Mouse (Mus musculus) stomach, embryonic 16.5 days (tissue): ENCODE data around the gene Slc13a2. TPM values are rescaled to one million over a fixed set of nuclear protein-coding genes. Genes with fewer than 3 reads are reported as not detected.

Experiments used
- ATAC-seq: fragments of 200-750 bp; cut with Nextera tagmentation; 2 replicates; pipeline ENCODE4 v1.8.0; 2017; ENCODE audit warnings: moderate number of reproducible peaks, moderate TSS enrichment; ENCODE audit not compliant: insufficient read depth, low FRiP score
- H3K27ac ChIP-seq: fragments of 300-500 bp; sonication (generic); 2 replicates; pipeline ENCODE4 v1.5.1; 2014; ENCODE audit warnings: low read length
- H3K27me3 ChIP-seq: fragments of 300-500 bp; sonication (generic); 2 replicates; pipeline ENCODE4 v1.6.1; 2014; ENCODE audit warnings: low read length, control low read depth, mixed read lengths; ENCODE audit not compliant: control insufficient read depth, insufficient read depth
- H3K36me3 ChIP-seq: fragments of 300-500 bp; sonication (generic); 2 replicates; pipeline ENCODE4 v1.6.1; 2014; ENCODE audit warnings: low read length; ENCODE audit not compliant: control insufficient read depth, insufficient read depth
- H3K4me1 ChIP-seq: fragments of 300-500 bp; sonication (generic); 2 replicates; pipeline ENCODE4 v1.6.1; 2014; ENCODE audit warnings: low read length, control low read depth, mixed read lengths; ENCODE audit not compliant: control insufficient read depth, insufficient read depth
- H3K4me2 ChIP-seq: fragments of 300-500 bp; sonication (generic); 2 replicates; pipeline ENCODE4 v1.6.1; 2014; ENCODE audit warnings: low read depth, low read length, mixed read lengths
- H3K4me3 ChIP-seq: fragments of 300-500 bp; sonication (generic); replicated peaks from 2 replicates; pipeline ENCODE4 v1.5.1; 2014; ENCODE audit warnings: mild to moderate bottlenecking, low read length
- H3K9ac ChIP-seq: fragments of 300-500 bp; sonication (generic); 2 replicates; pipeline ENCODE4 v1.6.1; 2014; ENCODE audit warnings: low read length
- H3K9me3 ChIP-seq: fragments of 300-500 bp; sonication (generic); replicated peaks from 2 replicates; pipeline ENCODE4 v1.6.1; 2016; ENCODE audit warnings: low read length, control low read depth; ENCODE audit not compliant: control insufficient read depth
- WGBS: fragments of 180-500 bp; shearing (Covaris S2); extraction: QIAGEN DNeasy Blood & Tissue Kit; methylation state at CpG from one replicate; pipeline ENCODE4 v1.1.7; 2014; 5-methylcytosine and 5-hydroxymethylcytosine counted together
- polyA plus RNA-seq: library from polyadenylated mRNA; unstranded; fragments of >200 nt; fragmentation: Nextera tagmentation; extraction: Ambion mirVana; gene quantifications from 2 replicates; pipeline ENCODE4 v1.2.1, GENCODE M21; 2015

The Slc13a2 gene
- polyA plus RNA-seq, 1 experiment from 2014 or later: 0.25 TPM

DNA sequence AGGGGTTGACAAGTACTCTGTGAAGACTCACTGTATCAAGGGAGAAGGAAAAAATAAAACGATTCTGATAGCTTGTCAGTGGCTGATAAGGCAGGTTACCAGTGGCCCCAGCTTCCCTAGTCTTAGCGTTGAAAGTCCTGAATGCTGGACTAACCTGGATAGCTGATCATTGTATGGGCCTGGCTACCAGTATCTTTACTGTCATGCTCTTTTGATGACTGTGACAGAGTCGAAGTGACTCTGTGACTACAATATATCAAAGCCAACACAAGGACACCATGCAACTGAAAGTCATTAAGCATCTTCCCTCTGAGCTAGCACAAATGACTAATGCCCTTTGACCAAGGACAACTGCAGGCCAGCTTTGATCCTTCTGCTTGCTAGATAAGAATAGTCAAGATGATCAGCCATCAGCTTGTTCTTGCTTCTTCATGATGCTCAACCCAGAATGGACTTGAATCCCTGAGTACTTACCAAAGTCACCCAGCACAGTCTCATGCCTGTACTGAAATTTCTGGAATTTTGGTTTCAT, 16.4 kb upstream of the Slc13a2 start:
- Histone ChIP-seq H3K4me3 (no peak overlapping the region), H3K36me3 (no peaks in the 10 kb centered on the region), H3K9ac (no peak overlapping the region), H3K4me2 (no peak overlapping the region), H3K9me3 (no peaks in the 10 kb centered on the region; the same call in 1 of the 2 replicates), H3K4me1 (peaks cover 9% of the 10 kb centered on the region; the same call in 1 of the 2 replicates), H3K27ac (no peak overlapping the region), H3K27me3 (no peaks in the 10 kb centered on the region)
- WGBS: 77% methylated on average over 3 of the region's 3 CpGs
- ATAC-seq: no peak

DNA sequence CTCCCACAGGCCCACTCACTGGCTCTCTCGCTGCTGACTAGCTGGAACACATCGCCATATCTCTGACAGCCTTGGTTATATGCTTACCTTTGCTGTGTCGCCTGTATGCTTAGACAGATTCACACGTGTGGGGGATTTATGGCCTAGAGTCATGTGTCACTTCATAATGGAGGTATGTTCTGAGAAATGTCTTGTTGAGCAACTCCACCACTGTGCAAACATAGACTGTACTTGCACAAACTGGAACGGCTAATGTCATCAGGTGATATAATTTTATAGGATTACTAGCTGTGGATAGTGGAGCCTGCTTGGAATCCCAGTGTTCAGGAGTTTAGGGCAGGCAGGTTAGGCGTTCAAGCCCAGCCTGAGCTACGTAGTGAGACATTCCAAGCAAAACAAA, 15.2 kb upstream of the Slc13a2 start:
- Histone ChIP-seq H3K4me1 (peaks cover 9% of the 10 kb centered on the region; the same call in 1 of the 2 replicates), H3K4me3 (no peak overlapping the region), H3K9me3 (no peaks in the 10 kb centered on the region), H3K27ac (no peak overlapping the region), H3K4me2 (no peak overlapping the region), H3K9ac (no peak overlapping the region), H3K27me3 (no peaks in the 10 kb centered on the region), H3K36me3 (no peaks in the 10 kb centered on the region)
- ATAC-seq: no peak
- 74% methylated on average over 7 of the region's 7 CpGs for WGBS

DNA sequence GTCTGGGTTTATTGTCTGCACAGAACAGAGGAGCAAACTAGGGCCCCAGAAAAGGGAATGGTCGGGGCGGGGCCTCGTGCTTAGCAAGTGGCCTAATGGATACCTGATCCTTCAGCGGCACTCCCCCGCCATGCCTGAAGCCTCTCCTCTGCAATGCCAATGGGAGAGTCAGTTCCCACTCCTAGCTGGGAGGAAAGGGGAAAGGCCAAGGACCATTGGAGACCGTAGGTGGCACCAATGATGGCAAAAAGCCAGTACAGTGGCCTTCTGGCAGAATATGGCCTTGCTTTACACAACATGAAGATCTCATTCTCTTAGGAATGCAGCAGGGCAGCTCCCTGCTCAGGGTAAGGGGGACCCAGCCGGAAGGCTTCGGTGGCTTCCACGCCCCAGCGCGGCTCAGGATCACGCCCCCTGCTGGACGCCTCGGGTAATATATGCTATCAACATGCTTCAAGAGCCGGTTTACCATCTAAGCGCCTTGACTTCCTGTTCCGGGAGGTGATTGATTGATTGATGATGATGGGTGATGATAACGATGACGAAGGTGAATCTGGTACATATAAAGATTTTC, 13.8 kb upstream of the Slc13a2 start:
- peak; percentile 63 for ATAC-seq
- no peaks in the 10 kb centered on the region for H3K36me3 ChIP-seq
- H3K27me3 ChIP-seq: no peaks in the 10 kb centered on the region
- peak overlapping the region; percentile 12; the same call in 1 of the 2 replicates for H3K27ac ChIP-seq
- peaks cover 9% of the 10 kb centered on the region; the same call in 1 of the 2 replicates for H3K4me1 ChIP-seq
- no peak overlapping the region for H3K9ac ChIP-seq
- no peaks in the 10 kb centered on the region for H3K9me3 ChIP-seq
- 4% methylated on average over 19 of the region's 19 CpGs for WGBS
- no peak overlapping the region for H3K4me3 ChIP-seq
- H3K4me2 ChIP-seq: peak overlapping the region; percentile 3; the same call in 1 of the 2 replicates

DNA sequence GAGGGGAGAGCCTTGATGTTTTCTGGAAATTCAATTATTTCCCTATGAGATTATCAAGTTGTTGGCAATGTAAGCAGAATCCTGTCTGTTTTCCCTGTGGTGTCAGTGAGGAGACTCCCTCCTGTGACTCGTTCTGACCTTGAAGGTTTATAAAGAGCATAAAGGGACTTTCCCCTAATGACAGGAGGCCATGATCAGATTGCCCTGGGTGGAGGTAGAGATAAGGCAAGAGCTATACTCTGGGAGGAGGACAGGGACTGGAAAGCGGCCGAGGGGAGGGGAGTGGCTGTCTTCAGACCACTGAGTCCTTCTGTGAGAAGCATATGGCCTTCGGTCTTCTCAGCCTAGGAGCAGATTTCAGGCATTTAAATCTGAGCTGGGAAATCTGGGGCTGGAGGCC, 12.0 kb upstream of the Slc13a2 start:
- Histone ChIP-seq H3K9me3 (no peaks in the 10 kb centered on the region), H3K4me2 (no peak overlapping the region), H3K4me1 (peaks cover 9% of the 10 kb centered on the region; the same call in 1 of the 2 replicates), H3K4me3 (no peak overlapping the region), H3K27ac (no peak overlapping the region), H3K36me3 (no peaks in the 10 kb centered on the region), H3K27me3 (no peaks in the 10 kb centered on the region), H3K9ac (no peak overlapping the region)
- 36% methylated on average over 4 of the region's 4 CpGs for WGBS
- ATAC-seq: no peak

DNA sequence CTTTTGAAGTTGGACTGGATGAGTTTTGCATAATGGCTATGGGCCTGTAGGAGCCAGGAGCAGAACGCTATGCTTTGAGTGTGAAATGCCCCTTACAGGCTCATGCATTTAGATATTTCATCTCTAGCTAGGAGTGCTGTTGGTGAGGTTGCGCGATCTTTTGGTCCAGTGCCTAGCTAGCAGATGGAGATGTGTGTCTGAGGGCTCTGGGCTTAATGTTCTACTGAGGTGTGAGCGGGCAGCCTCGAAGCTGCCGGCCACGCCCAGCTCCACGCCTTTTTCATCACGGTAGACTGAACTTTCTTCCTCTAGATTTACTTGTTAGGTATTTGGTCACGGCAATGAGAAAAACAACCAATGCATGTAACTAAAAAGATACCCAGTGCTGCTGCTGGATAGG, 9.2 kb upstream of the Slc13a2 start:
- no peaks in the 10 kb centered on the region for H3K27me3 ChIP-seq
- H3K4me2 ChIP-seq: no peak overlapping the region
- no peak overlapping the region for H3K4me3 ChIP-seq
- peaks cover 9% of the 10 kb centered on the region; the same call in 1 of the 2 replicates for H3K4me1 ChIP-seq
- H3K27ac ChIP-seq: no peak overlapping the region
- H3K9ac ChIP-seq: no peak overlapping the region
- H3K36me3 ChIP-seq: no peaks in the 10 kb centered on the region
- ATAC-seq: no peak
- WGBS: 74% methylated on average over 10 of the region's 10 CpGs
- H3K9me3 ChIP-seq: no peaks in the 10 kb centered on the region

DNA sequence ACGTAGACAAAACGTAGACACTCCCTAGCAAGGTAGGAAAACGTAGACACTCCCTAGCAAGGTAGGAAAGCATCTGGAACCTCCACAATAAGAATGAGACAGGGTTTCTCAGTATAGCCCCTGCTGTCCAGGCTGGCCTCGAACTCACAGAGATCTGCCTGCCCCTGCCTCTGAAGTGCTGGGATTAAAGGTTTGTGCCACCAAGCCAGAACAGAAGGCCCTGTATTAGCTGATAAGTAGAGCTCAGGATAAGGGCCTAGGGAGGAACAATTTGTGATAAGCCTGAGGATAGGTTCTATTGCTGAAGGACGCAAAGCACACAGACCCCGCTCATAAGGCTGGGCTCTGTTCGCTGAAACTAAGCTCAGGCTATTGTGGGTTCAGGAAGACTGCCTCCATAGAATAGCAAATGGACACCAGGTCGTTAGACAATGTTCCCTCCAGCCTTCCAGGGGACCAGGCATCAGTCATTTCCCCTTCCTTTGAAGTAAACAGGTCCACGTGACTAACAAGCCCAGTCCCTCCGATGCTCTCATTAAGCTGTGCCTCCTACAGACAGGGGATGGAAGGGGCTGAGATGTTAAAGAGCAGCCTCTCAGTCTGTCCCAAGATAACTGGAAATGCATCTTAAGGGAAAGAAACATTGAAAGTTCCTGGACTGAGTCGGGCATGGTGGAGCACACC, 8.3 kb upstream of the Slc13a2 start:
- H3K4me3 ChIP-seq: no peak overlapping the region
- H3K36me3 ChIP-seq: no peaks in the 10 kb centered on the region
- no peaks in the 10 kb centered on the region for H3K9me3 ChIP-seq
- H3K27me3 ChIP-seq: no peaks in the 10 kb centered on the region
- H3K9ac ChIP-seq: no peak overlapping the region
- no peak overlapping the region for H3K4me2 ChIP-seq
- 52% methylated on average over 11 of the region's 11 CpGs for WGBS
- ATAC-seq: no peak
- H3K4me1 ChIP-seq: peaks cover under 1% of the 10 kb centered on the region; the same call in 1 of the 2 replicates
- no peak overlapping the region for H3K27ac ChIP-seq

DNA sequence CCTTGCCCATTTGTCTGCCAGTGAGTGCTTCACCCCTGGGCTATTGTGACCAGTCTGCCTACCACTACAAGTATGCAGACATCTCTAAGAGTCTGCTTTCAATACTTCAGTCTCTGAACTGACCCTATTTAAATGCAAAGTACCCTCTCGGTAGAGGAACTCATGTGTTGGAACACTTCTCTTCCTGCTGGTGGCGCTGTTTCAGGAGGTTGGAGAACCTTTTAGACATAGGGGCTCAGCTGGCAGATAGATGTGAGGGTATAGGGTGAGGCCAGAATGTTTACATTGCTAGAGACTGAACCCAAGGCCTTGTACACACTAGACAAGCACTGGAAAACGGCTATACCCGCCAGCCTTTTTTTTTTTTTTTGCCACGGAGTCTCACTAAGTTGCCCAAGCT, 6.3 kb upstream of the Slc13a2 start:
- H3K27me3 ChIP-seq: no peaks in the 10 kb centered on the region
- no peak overlapping the region for H3K4me3 ChIP-seq
- H3K9ac ChIP-seq: no peak overlapping the region
- no peaks in the 10 kb centered on the region for H3K36me3 ChIP-seq
- H3K9me3 ChIP-seq: no peaks in the 10 kb centered on the region
- WGBS: 68% methylated on average over 5 of the region's 5 CpGs
- no peaks in the 10 kb centered on the region for H3K4me1 ChIP-seq
- ATAC-seq: no peak
- H3K4me2 ChIP-seq: no peak overlapping the region
- H3K27ac ChIP-seq: no peak overlapping the region

DNA sequence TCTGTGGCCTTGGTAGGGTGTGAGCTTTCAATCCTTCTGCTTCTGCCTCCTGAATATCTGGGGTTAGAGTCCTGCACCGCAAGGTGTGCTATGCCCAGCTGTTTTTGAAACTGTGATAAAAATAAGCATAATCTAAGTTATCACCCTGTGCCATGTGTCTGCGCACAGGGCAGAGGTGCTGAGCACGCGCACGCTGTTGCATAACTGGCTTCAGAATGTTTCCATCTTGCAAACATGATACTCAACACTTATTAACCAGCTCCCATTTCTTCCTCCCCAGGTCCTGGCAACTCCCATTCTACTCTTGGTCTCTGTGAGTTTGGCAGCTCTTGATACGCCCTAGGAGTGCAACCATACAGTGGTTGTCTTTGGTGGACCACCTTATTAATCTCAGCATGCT, 5.6 kb upstream of the Slc13a2 start:
- H3K9ac ChIP-seq: no peak overlapping the region
- WGBS: 84% methylated on average over 6 of the region's 6 CpGs
- H3K27me3 ChIP-seq: no peaks in the 10 kb centered on the region
- no peaks in the 10 kb centered on the region for H3K36me3 ChIP-seq
- H3K27ac ChIP-seq: no peak overlapping the region
- no peak overlapping the region for H3K4me2 ChIP-seq
- ATAC-seq: no peak
- H3K4me3 ChIP-seq: no peak overlapping the region
- no peaks in the 10 kb centered on the region for H3K4me1 ChIP-seq
- H3K9me3 ChIP-seq: no peaks in the 10 kb centered on the region

DNA sequence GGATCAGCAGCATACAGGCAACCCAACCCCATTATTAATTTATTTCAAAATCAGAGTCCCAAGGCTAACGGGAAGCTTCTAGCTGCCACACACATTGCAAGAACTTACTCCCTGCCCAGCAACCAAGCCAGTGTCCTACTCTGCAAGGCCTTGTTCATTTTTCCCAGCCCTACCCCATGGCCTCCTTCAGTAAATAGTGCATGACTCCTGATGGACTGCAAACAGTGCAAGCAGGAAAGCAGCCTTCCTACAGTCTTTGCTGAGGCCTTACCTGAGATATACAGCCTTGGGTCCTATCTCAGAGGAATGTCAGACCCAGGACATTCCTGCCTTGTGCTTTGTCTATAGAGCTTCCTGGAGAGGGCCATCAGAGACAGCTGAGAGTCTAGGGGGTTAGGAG, 3.6 kb upstream of the Slc13a2 start:
- Histone ChIP-seq H3K27me3 (no peaks in the 10 kb centered on the region), H3K4me1 (no peaks in the 10 kb centered on the region), H3K4me3 (no peak overlapping the region), H3K27ac (peak overlapping the region; percentile 43; the same call in 1 of the 2 replicates), H3K9ac (no peak overlapping the region), H3K9me3 (no peaks in the 10 kb centered on the region), H3K4me2 (no peak overlapping the region), H3K36me3 (no peaks in the 10 kb centered on the region)
- peak; percentile 61; the same call in 1 of the 2 replicates for ATAC-seq
- 63% methylated on average over 1 of the region's 1 CpGs for WGBS
